Comparison of ENCODE assay signal across 12 mouse cellular contexts in the genomic region with DNA sequence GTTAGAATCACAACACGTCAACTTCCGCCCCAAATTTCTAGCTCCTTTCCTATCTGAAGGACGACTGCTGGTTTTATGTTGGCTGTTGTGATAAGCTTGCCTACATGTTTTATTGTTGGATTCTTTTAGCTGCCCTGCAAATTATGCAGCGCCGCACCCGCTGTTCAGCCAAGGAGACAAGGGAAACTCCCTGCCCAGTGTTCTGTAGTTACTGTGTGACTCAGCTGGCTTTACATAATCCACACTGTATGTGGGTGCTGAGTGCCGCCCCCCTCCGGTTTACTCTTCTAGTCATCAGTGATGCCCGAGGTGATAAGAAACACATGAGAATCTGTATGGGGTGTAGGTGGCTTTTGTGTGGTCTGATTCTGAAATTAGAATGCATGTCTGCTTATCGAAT.
DNase-seq lines count a peak whose midpoint lies in the region; ATAC-seq and TF ChIP-seq lines count a peak whose summit lies in the region.
"Had no signal": no experiment of that assay in that cellular context is flagged by ENCODE, and none has a peak within 500 bp of the region (broad histone marks: within the 10 kb centered on the region; RNA-seq: fewer than 3 reads in every experiment).

No protein-coding gene starts in this region.

- no peak overlapping the region for H3K9ac ChIP-seq in hindbrain, embryonic 11.5 days (ENCODE audit: low read depth, low read length)
- H3K9ac ChIP-seq: heart, embryonic 13.5 days; intestine, embryonic 15.5 days; limb, embryonic 15.5 days had no signal

- no peaks in the 10 kb centered on the region for H3K9me3 ChIP-seq in hindbrain, embryonic 11.5 days (ENCODE audit: control insufficient read depth, low read length)
- H3K9me3 ChIP-seq: heart, embryonic 13.5 days; intestine, embryonic 15.5 days; limb, embryonic 15.5 days had no signal

- intact Hi-C loops in left cerebral cortex, postnatal 36 days (cut with DNase I), result loop anchor here (2.0 kb wide), 1 partner anchor 51 kb away; no protein-coding TSS in a partner anchor

- no peaks in the 10 kb centered on the region for H3K4me1 ChIP-seq in cerebellum, adult 2 months (ENCODE audit: control insufficient read depth, insufficient read depth, low read length)
- no peaks in the 10 kb centered on the region for H3K4me1 ChIP-seq in hindbrain, embryonic 11.5 days (replicated peaks; ENCODE audit: control insufficient read depth, insufficient read depth, low read length)
- H3K4me1 ChIP-seq: heart, embryonic 13.5 days; intestine, embryonic 15.5 days; limb, embryonic 15.5 days had no signal

- TF ChIP-seq CTCF in cerebellum, adult 2 months (IDR thresholded peaks at IDR 0.05; ENCODE audit: borderline replicate concordance, insufficient read depth, low read depth, low read length), result no peak

- no peaks in the 10 kb centered on the region for H3K36me3 ChIP-seq in hindbrain, embryonic 11.5 days (ENCODE audit: control insufficient read depth, insufficient read depth, low read length)

- no peak for ATAC-seq in hindbrain, embryonic 11.5 days (ENCODE audit: low FRiP score)
- no peak for ATAC-seq in monocyte, adult 5-6 weeks (replicated peaks; ENCODE audit: insufficient number of reproducible peaks, low FRiP score, low TSS enrichment, poor library complexity, severe bottlenecking)
- ATAC-seq: intestine, embryonic 15.5 days had no signal

- H3K4me2 ChIP-seq in hindbrain, embryonic 11.5 days (replicated peaks; ENCODE audit: low read depth, low read length), result no peak overlapping the region
- H3K4me2 ChIP-seq: heart, embryonic 13.5 days; intestine, embryonic 15.5 days; limb, embryonic 15.5 days had no signal

- DNase-seq in layer of hippocampus, adult 11-12 months (ENCODE audit: low spot score), result peak; percentile 46
- DNase-seq in layer of hippocampus, postnatal 25 days (ENCODE audit: extremely low spot score in 1 of 2, low spot score in 1 of 2), result no peak
- peak; percentile 72 for DNase-seq in NIH3T3 (ENCODE audit: low read depth)
- DNase-seq in fibroblast of lung, adult 2 months (ENCODE audit: low read depth), result peak; percentile 13
- DNase-seq in left cerebral cortex, postnatal 36 days (ENCODE audit: low spot score in 2 of 2), result peak; percentile 69 to 77
- no peak for DNase-seq in cerebellum, adult 2 months
- DNase-seq in hindbrain, embryonic 11.5 days (ENCODE audit: low spot score), result no peak
- DNase-seq: thymus, postnatal 25 days had no signal

- no peak overlapping the region for H3K4me3 ChIP-seq in cerebellum, adult 2 months (replicated peaks; ENCODE audit: insufficient read depth, low read depth, low read length)
- no peak overlapping the region for H3K4me3 ChIP-seq in hindbrain, embryonic 11.5 days (ENCODE audit: low read depth, low read length)
- H3K4me3 ChIP-seq: heart, embryonic 13.5 days; intestine, embryonic 15.5 days; limb, embryonic 15.5 days had no signal

- TF ChIP-seq POLR2A in cerebellum, adult 2 months (IDR thresholded peaks at IDR 0.05; ENCODE audit: borderline replicate concordance, insufficient read depth, low read length), result no peak

- 94% methylated on average over 10 of the region's 10 CpGs for WGBS in cerebellum, adult 2 months
- WGBS in hindbrain, embryonic 11.5 days, result 91% methylated on average over 10 of the region's 10 CpGs

- H3K27ac ChIP-seq in cerebellum, adult 2 months (ENCODE audit: insufficient read depth, low read length), result no peak overlapping the region
- no peak overlapping the region for H3K27ac ChIP-seq in hindbrain, embryonic 11.5 days (ENCODE audit: low read depth, low read length)
- H3K27ac ChIP-seq: heart, embryonic 13.5 days; intestine, embryonic 15.5 days; limb, embryonic 15.5 days had no signal

- H3K27me3 ChIP-seq in cerebellum, adult 2 months (ENCODE audit: control insufficient read depth, insufficient read depth, low read length), result no peaks in the 10 kb centered on the region
- no peaks in the 10 kb centered on the region for H3K27me3 ChIP-seq in hindbrain, embryonic 11.5 days (ENCODE audit: control insufficient read depth, insufficient read depth, low read length)
- H3K27me3 ChIP-seq: heart, embryonic 13.5 days; intestine, embryonic 15.5 days; limb, embryonic 15.5 days had no signal

Comparison
In these comparisons a context has a peak if more than half of its experiments do, and no peak if none do; other contexts are left out.
1. DNase-seq: peak in layer of hippocampus, adult 11-12 months (single experiment), NIH3T3 (single experiment), fibroblast of lung, adult 2 months (single experiment) and left cerebral cortex, postnatal 36 days (2 of 2); none in layer of hippocampus, postnatal 25 days (0 of 2), cerebellum, adult 2 months (0 of 2) and hindbrain, embryonic 11.5 days (single experiment).